Mouse (Mus musculus) forebrain, embryonic 15.5 days (tissue): ENCODE results near the gene Cxcl13. TPM values are rescaled to one million over a fixed set of nuclear protein-coding genes. Genes with fewer than 3 reads are reported as not detected.
A peak's percentile ranks its signal among the peaks of the same experiment; 100 is the strongest.

Experiments used
- ATAC-seq: fragments of 200-750 bp; cut with Nextera tagmentation; replicated peaks from 2 replicates; pipeline ENCODE4 v1.8.0; 2017; ENCODE audit warnings: mild to moderate bottlenecking, moderate TSS enrichment, moderate library complexity
- H3K27ac ChIP-seq: fragments of 300-500 bp; sonication (generic); replicated peaks from 2 replicates; pipeline ENCODE4 v1.5.1; 2015; ENCODE audit warnings: mild to moderate bottlenecking, inconsistent platforms
- H3K27me3 ChIP-seq: fragments of 300-500 bp; sonication (generic); 2 replicates; pipeline ENCODE4 v1.6.1; 2015; ENCODE audit warnings: inconsistent platforms
- H3K36me3 ChIP-seq: fragments of 300-500 bp; sonication (generic); 2 replicates; pipeline ENCODE4 v1.6.1; 2015; ENCODE audit warnings: mild to moderate bottlenecking, inconsistent platforms
- H3K4me1 ChIP-seq: fragments of 300-500 bp; sonication (generic); 2 replicates; pipeline ENCODE4 v1.6.1; 2015; ENCODE audit warnings: inconsistent platforms
- H3K4me2 ChIP-seq: fragments of 300-500 bp; sonication (generic); replicated peaks from 2 replicates; pipeline ENCODE4 v1.6.1; 2015; ENCODE audit warnings: mild to moderate bottlenecking, inconsistent platforms
- H3K4me3 ChIP-seq: fragments of 300-500 bp; sonication (generic); 2 replicates; pipeline ENCODE4 v1.5.1; 2015; ENCODE audit warnings: mild to moderate bottlenecking, inconsistent platforms
- H3K9ac ChIP-seq: fragments of 300-500 bp; sonication (generic); replicated peaks from 2 replicates; pipeline ENCODE4 v1.6.1; 2015; ENCODE audit warnings: mild to moderate bottlenecking, inconsistent platforms
- H3K9me3 ChIP-seq: fragments of 300-500 bp; sonication (generic); 2 replicates; pipeline ENCODE4 v1.6.1; 2016; ENCODE audit warnings: inconsistent platforms
- WGBS: fragments of 180-500 bp; shearing (Covaris S2); methylation state at CpG from one replicate; pipeline ENCODE4 v1.1.7; 2015; ENCODE audit warnings: mixed read lengths; 5-methylcytosine and 5-hydroxymethylcytosine counted together
- polyA plus RNA-seq: library from polyadenylated mRNA; unstranded; fragments of >200 nt; fragmentation: Nextera tagmentation; extraction: Ambion mirVana; gene quantifications from 2 replicates; pipeline ENCODE4 v1.2.1, GENCODE M21; 2015

Gene Cxcl13
- 0.15 TPM in 1 of 2 replicates, not detected in the other for polyA plus RNA-seq

DNA sequence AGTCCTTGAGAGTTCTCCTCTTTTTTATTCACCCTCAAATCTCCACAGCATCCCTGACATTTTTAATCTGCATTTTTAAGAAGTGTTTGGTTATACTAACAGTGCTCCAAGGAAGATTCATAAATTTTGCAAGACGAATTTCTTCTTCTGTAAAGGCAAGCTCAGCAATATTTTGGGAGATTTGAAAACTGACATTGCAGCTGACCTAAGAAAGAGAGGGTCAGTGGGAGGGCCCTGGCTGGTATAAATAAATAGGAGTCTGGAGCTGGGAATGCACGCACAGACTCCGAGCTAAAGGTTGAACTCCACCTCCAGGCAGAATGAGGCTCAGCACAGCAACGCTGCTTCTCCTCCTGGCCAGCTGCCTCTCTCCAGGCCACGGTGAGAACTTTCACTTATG lies at the start of gene Cxcl13:
Cxcl13 (plus strand) TSS at position 301 of the 400 bp plus-strand sequence.
- H3K4me2 ChIP-seq: no peak within 1 kb of the TSS
- no peaks in the 10 kb centered on the region for H3K36me3 ChIP-seq
- H3K9ac ChIP-seq: no peak within 1 kb of the TSS
- ATAC-seq: no peak
- H3K4me3 ChIP-seq: no peak within 1 kb of the TSS
- H3K27ac ChIP-seq: no peak within 1 kb of the TSS
- no peaks in the 10 kb centered on the region for H3K27me3 ChIP-seq
- H3K9me3 ChIP-seq: no peaks in the 10 kb centered on the region
- H3K4me1 ChIP-seq: no peaks in the 10 kb centered on the region
- WGBS: 64% methylated on average over 5 of the region's 5 CpGs

DNA sequence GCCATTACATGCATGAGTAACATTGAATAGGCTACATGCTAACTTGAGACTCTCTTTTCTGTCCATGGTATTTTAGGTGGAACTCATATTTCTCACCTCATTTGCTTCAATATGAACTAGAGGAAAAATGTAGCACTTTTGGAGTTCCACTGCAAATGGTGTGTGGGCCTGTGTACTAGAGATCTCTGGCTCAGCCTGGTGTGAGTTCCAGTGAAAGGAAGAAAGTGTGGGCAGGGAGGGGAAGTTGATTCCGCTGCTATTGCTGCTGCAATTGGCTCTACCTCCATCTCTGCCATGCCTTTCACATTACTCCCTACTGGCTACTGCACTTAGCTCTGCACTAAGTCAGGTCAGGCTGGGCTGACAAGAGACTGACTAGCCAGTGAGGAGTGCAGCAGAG lies 45.7 kb upstream of the Cxcl13 start:
- H3K9ac ChIP-seq: no peak overlapping the region
- no peak overlapping the region for H3K4me2 ChIP-seq
- 68% methylated on average over 1 of the region's 1 CpGs for WGBS
- no peaks in the 10 kb centered on the region for H3K36me3 ChIP-seq
- ATAC-seq: no peak
- H3K9me3 ChIP-seq: no peaks in the 10 kb centered on the region
- H3K27me3 ChIP-seq: no peaks in the 10 kb centered on the region
- no peak overlapping the region for H3K27ac ChIP-seq
- no peaks in the 10 kb centered on the region for H3K4me1 ChIP-seq
- no peak overlapping the region for H3K4me3 ChIP-seq

DNA sequence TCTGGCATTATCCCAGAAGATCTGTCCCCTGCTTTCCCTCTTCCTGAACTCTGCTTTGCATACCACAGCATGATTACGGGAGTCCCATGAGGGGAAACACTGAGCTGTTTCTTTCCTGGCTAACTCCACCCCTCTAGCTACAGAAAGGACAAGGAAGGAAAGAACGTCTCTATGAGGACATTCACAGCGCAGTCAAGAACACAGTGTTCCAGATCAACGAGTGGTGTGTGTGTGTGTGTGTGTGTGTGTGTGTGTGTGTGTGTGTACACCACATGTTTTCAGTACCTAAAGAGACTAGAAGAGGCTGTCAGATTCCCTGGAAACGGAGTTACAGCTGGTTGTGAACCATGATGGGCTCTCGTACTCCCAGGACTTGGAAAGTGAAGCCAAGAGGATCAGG lies 38.3 kb upstream of the Cxcl13 start:
- Histone ChIP-seq H3K27me3 (no peaks in the 10 kb centered on the region), H3K4me1 (no peaks in the 10 kb centered on the region), H3K27ac (no peak overlapping the region), H3K36me3 (no peaks in the 10 kb centered on the region), H3K9ac (no peak overlapping the region), H3K4me3 (no peak overlapping the region), H3K4me2 (no peak overlapping the region), H3K9me3 (no peaks in the 10 kb centered on the region)
- no peak for ATAC-seq
- 82% methylated on average over 6 of the region's 6 CpGs for WGBS

DNA sequence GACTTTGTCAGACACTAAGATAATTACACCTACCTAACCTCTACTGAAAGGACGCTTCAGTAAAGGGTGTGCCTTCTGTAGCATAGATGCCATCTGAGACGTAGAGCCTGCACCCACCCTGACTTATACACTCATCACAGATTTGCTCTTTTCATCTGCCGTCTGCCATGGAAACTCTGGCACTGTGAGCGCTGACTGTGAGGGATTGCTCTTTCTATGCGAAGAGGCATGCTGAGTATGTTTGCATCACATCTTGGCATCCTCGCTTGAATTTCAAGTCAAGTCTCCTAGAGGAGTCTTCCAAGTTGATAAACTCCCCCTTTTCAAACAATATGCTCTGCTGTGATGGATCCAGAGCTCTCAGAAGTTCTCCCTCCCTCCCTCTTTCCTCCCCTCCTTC lies 32.7 kb upstream of the Cxcl13 start:
- ATAC-seq: peak; percentile 70
- H3K4me2 ChIP-seq: no peak overlapping the region
- WGBS: 69% methylated on average over 6 of the region's 6 CpGs
- no peaks in the 10 kb centered on the region for H3K36me3 ChIP-seq
- H3K4me3 ChIP-seq: no peak overlapping the region
- no peaks in the 10 kb centered on the region for H3K4me1 ChIP-seq
- H3K27me3 ChIP-seq: no peaks in the 10 kb centered on the region
- H3K27ac ChIP-seq: no peak overlapping the region
- no peak overlapping the region for H3K9ac ChIP-seq
- H3K9me3 ChIP-seq: no peaks in the 10 kb centered on the region

DNA sequence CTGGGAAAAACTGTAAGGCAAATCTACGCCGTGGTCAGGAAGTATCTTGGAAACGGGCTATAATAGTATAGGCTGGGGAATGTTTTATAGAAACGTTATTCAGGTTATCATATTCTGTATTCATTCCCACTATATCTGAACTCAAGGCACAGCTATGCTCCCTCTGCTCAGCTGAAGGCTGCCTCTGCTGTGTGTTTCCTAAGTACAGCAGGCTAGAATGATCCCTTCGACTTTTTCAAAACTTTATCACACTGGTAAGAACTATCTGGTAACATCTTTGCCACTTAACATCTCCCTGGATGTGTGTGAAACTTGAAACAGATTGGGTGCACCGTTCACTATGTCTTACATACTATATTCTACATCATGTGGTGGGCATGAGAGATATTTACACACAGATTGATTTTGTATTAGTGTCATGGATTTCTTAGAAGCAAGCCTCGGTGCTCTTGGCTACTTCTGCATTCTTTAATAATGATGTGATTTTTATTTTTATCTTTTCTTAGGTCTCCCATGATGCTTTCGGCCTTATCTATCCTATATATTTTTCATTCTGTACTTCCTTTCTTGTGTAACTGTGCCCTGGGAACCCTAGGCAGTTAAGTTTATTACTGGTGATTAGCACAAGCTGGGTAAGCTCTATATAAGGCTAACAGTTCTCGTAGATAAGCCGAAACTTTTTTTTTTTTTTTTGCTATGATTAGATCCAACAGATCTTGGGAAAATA lies 31.4 kb upstream of the Cxcl13 start:
- WGBS: 90% methylated on average over 10 of the region's 10 CpGs

DNA sequence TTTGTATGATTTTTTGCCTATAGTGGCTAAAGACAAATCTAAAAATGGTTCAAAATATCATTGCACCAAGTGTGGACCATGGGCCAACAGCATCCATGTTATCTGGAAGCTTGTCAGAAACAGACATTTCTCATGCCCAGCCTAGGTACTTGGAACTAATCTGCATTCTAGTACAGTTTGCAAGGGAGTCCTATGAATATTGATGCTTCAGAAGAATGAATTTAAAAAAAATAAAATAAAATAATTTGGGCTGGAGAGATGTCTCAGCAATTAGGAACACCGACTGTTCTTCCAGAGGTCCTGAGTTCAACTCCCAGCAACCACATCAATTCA lies 30.9 kb upstream of the Cxcl13 start:
- no peak overlapping the region for H3K9ac ChIP-seq
- WGBS: 93% methylated on average over 1 of the region's 1 CpGs
- no peak overlapping the region for H3K27ac ChIP-seq
- no peaks in the 10 kb centered on the region for H3K27me3 ChIP-seq
- no peaks in the 10 kb centered on the region for H3K36me3 ChIP-seq
- no peaks in the 10 kb centered on the region for H3K4me1 ChIP-seq
- H3K4me3 ChIP-seq: no peak overlapping the region
- no peaks in the 10 kb centered on the region for H3K9me3 ChIP-seq
- no peak for ATAC-seq
- H3K4me2 ChIP-seq: no peak overlapping the region

More for the DNA sequence above, 31.4 kb upstream of the Cxcl13 start:
- no peak overlapping the region for H3K9ac ChIP-seq
- no peaks in the 10 kb centered on the region for H3K36me3 ChIP-seq
- no peaks in the 10 kb centered on the region for H3K4me1 ChIP-seq
- H3K27me3 ChIP-seq: no peaks in the 10 kb centered on the region
- no peak for ATAC-seq
- no peaks in the 10 kb centered on the region for H3K9me3 ChIP-seq
- H3K4me3 ChIP-seq: no peak overlapping the region
- H3K27ac ChIP-seq: no peak overlapping the region
- no peak overlapping the region for H3K4me2 ChIP-seq

DNA sequence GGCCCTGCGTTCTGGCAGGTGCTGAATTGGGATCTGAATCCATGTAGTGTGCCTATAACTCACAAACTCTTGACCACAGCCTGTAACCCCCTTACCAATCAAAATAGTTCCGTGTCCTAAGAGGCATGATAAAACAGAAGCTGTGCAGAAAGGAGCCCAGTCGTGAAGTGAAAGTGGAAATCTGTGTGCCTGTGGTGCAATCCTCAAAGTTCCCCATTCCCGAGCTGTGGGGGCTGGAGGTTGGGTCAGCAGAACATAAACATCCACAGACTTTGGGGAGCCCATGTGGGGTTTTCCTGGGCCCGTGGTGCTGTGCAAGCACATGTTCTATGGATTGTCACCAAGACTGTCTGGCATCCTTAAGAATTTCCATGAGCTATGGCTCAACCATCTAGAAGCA lies 21.7 kb upstream of the Cxcl13 start:
- H3K4me3 ChIP-seq: no peak overlapping the region
- H3K36me3 ChIP-seq: no peaks in the 10 kb centered on the region
- H3K9me3 ChIP-seq: no peaks in the 10 kb centered on the region
- 83% methylated on average over 5 of the region's 5 CpGs for WGBS
- no peaks in the 10 kb centered on the region for H3K4me1 ChIP-seq
- H3K4me2 ChIP-seq: no peak overlapping the region
- H3K27ac ChIP-seq: no peak overlapping the region
- H3K27me3 ChIP-seq: no peaks in the 10 kb centered on the region
- no peak overlapping the region for H3K9ac ChIP-seq
- ATAC-seq: no peak

DNA sequence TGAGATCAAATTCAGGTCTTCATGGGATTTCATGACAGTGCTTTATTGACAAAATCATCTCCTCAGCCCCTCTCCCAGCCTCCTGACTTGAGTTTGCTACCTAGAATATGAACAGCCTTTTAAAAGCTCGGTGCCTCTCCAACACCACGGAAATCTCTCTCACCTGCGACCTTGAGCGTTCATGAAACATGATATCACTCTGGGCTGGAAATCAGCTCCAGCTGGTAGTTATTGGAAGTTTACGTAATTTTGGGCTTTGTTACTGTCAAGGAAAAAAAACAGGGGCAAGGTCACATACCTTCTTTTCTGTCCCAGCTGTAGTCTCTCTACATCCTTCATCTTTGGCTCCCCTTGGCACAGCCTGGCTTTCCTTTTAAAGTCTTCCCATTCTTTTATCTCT lies 20.7 kb upstream of the Cxcl13 start:
- no peaks in the 10 kb centered on the region for H3K9me3 ChIP-seq
- no peak overlapping the region for H3K4me3 ChIP-seq
- no peaks in the 10 kb centered on the region for H3K4me1 ChIP-seq
- no peaks in the 10 kb centered on the region for H3K27me3 ChIP-seq
- ATAC-seq: no peak
- H3K27ac ChIP-seq: no peak overlapping the region
- WGBS: 91% methylated on average over 5 of the region's 5 CpGs
- H3K4me2 ChIP-seq: no peak overlapping the region
- H3K36me3 ChIP-seq: no peaks in the 10 kb centered on the region
- no peak overlapping the region for H3K9ac ChIP-seq

DNA sequence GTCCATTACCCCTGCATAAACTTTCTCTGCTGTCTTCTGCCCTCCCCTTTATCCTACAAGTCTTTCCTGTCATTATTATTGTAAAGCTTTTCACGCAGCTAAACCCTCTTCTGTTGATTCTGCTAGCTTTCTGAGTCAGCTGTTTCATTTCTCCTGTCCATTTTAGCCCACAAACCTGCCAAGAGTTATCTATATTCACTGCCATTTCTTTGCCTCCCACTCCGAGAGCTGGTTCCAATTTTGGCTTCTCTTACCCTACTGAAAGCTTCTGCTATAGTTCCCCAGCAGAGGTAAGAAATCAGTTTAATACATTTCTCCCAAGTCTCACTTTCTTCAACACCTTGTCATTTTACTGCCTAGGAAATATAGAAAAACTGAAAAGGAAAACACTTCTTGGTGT lies 19.6 kb upstream of the Cxcl13 start:
- no peaks in the 10 kb centered on the region for H3K9me3 ChIP-seq
- ATAC-seq: no peak
- WGBS: 75% methylated on average over 2 of the region's 2 CpGs

DNA sequence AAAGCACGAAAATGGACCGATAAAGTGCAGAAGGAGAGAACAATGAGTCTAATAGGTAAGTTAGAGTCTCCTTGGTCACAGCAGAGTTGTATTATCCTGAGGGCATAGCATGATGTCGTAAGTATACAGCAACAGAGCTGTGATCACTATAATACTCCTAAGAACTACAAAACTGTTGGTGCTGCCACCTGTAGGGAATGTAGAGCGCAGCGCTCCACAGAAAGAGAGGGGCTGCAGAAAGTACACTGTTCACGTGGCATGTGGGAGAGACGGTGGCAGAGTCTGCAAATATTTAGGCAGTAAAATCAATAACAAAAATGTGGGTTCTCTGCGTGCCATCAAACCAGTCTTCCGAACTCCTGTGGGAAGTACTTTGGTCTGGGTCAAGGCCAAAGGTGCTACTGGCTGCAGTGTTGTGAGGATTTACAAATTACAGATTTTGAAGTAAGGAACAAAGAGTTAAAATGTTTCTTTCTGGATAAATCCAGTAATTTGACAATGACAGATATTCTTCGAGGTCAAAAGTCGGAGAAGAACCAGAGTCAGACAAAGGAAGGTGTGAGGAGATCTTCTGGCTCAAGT lies 18.6 kb upstream of the Cxcl13 start:
- no peaks in the 10 kb centered on the region for H3K4me1 ChIP-seq
- H3K27ac ChIP-seq: no peak overlapping the region
- WGBS: 83% methylated on average over 11 of the region's 11 CpGs
- no peaks in the 10 kb centered on the region for H3K36me3 ChIP-seq
- no peaks in the 10 kb centered on the region for H3K9me3 ChIP-seq
- H3K27me3 ChIP-seq: no peaks in the 10 kb centered on the region
- H3K4me3 ChIP-seq: no peak overlapping the region
- no peak for ATAC-seq
- H3K4me2 ChIP-seq: no peak overlapping the region
- H3K9ac ChIP-seq: no peak overlapping the region

More for the DNA sequence above, 19.6 kb upstream of the Cxcl13 start:
- H3K36me3 ChIP-seq: no peaks in the 10 kb centered on the region
- no peak overlapping the region for H3K4me2 ChIP-seq
- no peak overlapping the region for H3K9ac ChIP-seq
- H3K4me3 ChIP-seq: no peak overlapping the region
- H3K27me3 ChIP-seq: no peaks in the 10 kb centered on the region
- no peaks in the 10 kb centered on the region for H3K4me1 ChIP-seq
- no peak overlapping the region for H3K27ac ChIP-seq

DNA sequence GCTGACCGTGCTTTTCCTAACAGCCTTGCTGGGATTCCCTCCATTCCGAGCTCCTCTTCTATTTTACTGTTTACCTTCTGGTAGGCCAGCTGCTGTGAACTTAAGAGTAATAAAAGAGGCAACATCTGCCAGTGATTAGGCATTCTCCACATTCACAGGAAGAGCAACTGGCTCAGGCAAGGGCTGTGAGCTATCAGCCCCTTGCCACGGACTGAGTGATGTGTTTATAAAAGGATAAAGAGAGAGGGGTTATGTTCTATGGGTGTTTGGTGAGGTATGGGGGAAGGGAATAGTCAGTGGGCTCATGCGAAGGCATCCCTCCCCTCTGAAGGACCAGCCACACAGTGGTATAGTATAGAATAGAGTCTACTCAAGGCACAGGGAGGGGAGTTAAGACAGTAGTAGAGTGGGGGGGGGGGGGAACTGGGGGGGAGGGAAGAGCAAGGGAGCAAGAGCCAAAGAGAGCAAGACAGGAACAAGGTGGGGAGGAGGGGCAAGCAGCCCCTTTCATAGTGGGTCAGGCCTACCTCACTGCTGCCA lies 16.0 kb upstream of the Cxcl13 start:
- Histone ChIP-seq H3K27ac (no peak overlapping the region), H3K9ac (no peak overlapping the region), H3K4me2 (no peak overlapping the region), H3K4me3 (no peak overlapping the region), H3K27me3 (no peaks in the 10 kb centered on the region), H3K4me1 (no peaks in the 10 kb centered on the region), H3K36me3 (no peaks in the 10 kb centered on the region), H3K9me3 (no peaks in the 10 kb centered on the region)
- 73% methylated on average over 4 of the region's 4 CpGs for WGBS
- no peak; the same call in 1 of the 2 replicates for ATAC-seq

DNA sequence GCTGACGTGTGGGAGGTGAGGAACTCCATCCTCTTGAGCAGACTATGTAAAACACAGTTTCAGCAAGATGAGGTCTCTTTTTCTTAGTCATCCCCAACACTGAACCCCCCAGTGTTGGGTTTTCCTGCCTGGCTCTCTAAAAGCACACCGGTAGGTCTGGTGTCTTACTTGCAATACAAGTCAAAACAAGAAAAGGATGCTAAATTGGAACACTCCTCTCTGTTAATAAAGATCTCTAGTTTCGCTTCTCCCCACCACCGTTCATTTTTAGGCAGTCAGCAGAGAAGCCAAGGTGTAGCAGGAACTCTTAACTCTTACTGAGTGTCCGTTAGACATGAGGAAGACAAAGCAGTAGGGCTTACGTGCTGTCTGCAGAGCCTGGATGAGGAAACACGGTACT lies 15.2 kb upstream of the Cxcl13 start:
- no peak overlapping the region for H3K4me2 ChIP-seq
- H3K27me3 ChIP-seq: no peaks in the 10 kb centered on the region
- no peaks in the 10 kb centered on the region for H3K36me3 ChIP-seq
- no peak overlapping the region for H3K27ac ChIP-seq
- no peak overlapping the region for H3K9ac ChIP-seq
- no peak for ATAC-seq
- H3K4me3 ChIP-seq: no peak overlapping the region
- no peaks in the 10 kb centered on the region for H3K9me3 ChIP-seq
- whole genome bisulfite sequencing: 82% methylated on average over 7 of the region's 7 CpGs
- no peaks in the 10 kb centered on the region for H3K4me1 ChIP-seq

DNA sequence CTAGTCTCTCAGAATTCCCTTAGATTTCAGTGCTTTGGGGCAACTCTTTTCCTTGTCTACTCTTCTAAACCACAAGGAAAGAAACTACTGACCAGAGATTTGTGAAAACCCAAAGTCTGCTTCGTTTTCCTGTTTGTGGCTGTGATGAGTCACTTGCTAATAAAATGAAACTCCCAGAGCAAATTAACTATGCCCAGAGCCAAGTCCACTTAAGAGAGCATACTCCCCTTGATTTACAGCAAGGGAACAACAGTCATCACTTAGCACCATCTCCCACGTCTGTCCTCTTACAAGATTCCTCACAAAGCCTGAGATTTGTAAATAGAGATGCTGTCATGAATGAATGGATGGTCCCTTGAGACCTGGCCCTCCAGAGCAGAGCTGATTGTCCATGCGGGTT lies 11.6 kb upstream of the Cxcl13 start:
- no peak overlapping the region for H3K4me3 ChIP-seq
- H3K4me2 ChIP-seq: no peak overlapping the region
- H3K9me3 ChIP-seq: no peaks in the 10 kb centered on the region
- no peaks in the 10 kb centered on the region for H3K4me1 ChIP-seq
- H3K9ac ChIP-seq: no peak overlapping the region
- no peak overlapping the region for H3K27ac ChIP-seq
- no peak for ATAC-seq
- WGBS: 62% methylated on average over 3 of the region's 3 CpGs
- no peaks in the 10 kb centered on the region for H3K27me3 ChIP-seq
- H3K36me3 ChIP-seq: no peaks in the 10 kb centered on the region
